Mouse (Mus musculus): ENCODE data around the gene Gm20388.
A peak's percentile ranks its signal among the peaks of the same experiment; 100 is the strongest.

Gene Gm20388

DNA sequence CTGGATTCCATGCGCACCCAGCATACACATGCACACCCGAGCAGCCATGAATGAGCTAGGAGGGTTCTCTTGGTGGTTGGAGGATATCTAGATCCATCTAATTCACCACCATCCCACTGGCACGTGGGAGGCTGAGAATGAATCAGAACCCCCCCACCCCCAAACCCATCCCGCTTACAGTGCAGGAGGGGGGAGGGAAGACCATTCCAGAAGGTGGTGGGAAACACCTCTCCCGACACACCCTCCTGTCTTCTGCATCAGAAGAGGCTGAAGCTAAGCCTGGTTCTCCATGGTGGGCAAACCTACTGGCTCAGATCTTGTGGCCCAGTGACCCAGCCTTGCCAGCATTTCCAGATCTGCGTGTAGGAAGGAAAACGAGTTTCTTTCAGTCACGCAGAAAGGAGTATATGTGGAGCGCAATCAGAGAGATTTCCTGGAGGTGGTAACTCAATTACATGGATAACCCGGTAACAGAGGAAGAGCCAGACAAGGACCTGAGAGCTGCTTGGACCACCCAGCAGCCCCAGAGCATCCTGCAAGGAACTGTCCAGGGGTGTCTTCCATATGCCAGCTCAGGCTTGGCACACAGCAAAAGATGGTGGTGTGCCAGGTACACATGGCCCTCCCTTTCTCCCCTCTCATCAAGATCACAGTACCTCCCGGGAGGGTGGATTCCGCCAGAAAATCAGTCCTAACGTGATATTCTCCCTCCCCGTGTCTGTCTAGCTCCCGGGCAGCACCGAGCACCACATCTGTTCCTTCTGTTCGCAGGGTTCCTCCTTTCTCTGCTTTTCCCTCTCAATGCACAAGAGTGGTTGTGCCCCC lies 2765.2 kb downstream of the Gm20388 start:
- DNase-seq (ENCODE audit: low spot score in 2 of 2), result no peak

DNA sequence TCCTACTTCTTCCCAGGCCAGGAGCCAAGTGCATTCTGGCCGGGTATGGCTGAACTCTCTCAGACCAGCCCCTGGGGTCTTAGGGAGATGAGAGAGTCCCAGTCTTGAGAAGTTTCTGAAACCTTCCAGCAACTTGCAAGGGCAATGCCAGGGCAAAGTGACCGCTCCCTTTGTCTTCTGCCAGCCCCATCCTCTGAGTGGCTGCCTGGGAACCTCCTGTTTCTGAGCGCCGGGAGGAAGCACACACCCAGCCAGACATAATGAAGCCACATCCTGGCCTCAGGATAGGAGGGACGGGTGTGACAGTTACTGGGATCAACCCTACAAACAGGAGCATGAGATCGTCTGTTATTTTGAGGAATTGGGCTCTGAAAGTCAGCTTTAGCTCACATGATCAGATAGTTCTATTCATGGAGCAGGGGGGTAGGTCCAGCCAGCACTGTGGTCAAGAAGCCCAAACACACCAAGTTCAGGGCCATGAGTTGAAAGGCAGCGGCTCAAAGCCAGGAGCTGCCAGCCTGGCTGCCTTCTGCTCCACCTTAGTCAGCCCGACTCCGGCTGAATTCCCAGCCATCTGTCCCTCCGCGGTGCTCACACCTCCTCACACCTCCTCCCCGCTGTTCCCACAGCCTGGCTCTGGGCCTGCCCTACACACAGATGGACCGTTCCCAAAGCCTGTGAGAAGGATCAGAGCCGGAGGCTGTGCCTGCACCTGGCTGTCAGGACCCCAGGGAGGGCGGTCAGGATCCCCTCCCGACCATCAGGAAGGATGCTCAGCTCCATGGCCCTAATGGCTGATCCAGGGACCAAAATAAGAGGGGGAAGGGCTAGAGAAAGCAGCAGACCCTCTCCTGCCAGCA lies 2766.2 kb downstream of the Gm20388 start:
- no peak for DNase-seq (ENCODE audit: low spot score in 2 of 2)

DNA sequence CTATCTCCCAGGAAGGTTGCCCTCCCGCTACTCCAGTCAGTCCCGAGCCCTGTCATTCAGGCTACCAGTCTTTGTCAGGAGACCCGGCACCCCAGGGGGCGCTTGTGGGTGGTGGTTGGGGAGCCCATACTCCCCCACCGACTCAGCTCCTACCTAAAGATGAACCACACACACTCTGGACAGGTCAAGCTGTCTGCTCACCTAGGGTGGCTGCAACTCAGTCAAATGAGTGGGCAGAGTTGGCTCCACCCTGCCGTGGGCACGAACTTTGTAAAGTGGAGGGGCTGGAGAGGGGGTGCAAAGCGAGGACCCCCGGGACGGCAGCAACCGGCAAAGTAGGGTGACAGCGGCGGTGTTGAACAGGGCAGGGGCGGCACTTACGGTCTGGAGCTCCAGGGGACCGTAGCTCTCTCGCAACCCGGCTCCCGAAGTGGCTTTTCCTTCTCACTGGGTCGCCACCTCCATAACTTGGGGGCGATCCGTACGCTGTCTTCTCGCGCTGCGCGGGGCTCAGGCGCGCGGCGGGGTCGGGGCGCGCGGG lies 2766.9 kb downstream of the Gm20388 start:
- no peak for DNase-seq (ENCODE audit: low spot score in 2 of 2)

DNA sequence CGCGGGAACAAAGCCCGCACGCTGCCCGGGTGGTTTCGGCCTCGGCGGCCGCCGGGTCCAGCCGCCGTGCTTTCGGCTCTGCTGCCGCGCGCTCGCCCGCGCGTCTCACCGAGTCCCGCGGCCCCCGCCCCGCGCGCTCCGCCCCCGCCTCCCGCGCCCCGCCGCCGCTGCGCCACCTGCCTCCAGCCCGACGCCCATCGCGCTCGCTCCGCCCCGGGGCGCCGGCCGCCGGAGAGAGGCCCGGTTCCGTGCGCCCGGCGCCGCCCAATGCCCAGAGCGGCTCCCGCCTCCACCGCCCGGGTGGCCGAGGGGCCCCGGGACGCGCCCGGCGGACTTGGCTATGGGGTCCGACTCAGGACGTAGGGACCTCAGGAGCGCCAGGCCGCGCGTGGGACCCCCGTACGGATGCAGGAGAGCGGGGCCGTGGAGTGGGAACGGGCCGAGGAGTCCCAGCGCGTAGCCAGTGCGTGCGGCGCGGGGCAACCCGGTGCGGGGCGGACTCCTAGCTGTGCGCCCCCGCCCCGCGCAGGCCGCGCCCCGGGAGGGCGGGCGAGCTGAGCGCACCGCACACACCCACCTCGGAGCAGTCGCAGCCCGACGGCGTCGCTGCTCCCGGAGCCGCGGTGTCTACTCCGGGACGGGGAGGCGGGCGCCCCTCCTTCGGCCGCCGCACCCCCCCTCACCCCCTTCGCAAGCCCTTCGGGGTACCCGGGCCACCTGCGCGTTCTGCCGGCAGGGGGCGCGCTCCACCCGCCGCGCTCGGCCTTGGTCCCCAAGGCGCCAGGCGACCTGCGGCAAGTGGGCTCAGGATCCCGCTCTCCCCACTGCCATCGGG lies 2767.6 kb downstream of the Gm20388 start:
- peak; percentile 83 to 96 for DNase-seq (ENCODE audit: low spot score in 2 of 2)

DNA sequence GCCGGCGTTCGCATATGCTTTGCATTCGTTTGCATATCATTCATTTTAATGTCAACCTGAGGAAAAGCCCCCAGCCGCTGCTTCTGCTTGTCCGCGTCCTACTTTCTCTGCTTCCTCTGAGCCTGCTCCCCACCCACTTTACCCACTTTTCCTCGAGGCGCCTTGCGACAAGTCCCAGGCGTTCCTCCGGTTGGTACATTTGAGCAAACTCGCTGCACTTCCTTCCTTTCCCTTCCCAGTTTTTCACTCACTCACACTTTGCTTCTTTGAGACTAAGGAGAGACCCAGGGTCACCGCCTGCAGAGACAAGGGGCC lies 2768.2 kb downstream of the Gm20388 start:
- no peak for DNase-seq (ENCODE audit: low spot score in 2 of 2)

DNA sequence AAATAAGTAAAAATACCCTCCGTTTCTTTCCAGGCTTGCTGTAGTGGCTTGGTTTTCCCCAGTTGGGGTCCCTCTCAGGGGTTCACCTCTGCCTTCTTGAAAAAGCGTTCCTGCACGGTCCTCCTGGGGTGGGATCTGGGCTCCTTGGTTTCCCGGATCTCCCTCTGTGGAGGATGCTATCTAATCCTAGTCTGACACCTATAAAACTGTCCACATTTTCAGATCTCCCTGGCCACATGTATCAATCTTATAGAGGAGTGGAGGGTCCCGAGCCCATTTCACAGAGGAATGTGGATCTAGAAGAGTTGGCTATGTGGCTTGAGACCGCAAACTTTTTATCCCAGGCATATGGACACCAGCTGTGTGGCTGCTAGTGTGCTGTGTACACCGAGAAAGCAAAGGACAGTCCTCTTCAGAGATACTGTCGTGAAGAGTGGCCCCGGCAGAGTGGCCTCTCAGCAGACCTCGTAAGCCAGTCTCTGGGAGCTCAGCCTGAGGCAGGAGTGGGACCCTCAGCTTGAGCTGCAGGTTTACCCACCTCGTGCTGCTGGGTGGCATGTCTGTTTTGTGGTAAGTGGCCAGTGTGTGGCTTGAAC lies 2768.8 kb downstream of the Gm20388 start:
- no peak for DNase-seq (ENCODE audit: low spot score in 2 of 2)

DNA sequence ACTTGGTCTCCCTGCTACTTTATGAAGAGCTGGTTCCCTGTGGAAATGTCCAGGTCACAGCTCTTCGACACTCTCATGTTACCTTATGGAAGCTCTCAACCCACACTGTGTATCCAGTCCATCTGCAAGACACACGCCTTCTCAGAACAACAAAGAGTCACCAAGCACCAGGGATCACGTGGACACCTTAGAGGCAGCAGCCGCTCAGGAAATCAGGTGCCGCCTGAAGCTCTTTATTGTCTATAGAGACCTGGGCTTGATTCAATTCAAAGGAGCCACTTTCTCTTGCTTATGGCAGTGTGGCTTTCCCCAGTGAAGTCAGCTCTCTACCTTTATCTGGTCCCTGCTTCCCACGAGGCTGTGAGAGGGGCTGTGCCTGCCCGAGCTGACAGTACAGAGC lies 2769.5 kb downstream of the Gm20388 start:
- DNase-seq (ENCODE audit: low spot score in 2 of 2), result no peak

DNA sequence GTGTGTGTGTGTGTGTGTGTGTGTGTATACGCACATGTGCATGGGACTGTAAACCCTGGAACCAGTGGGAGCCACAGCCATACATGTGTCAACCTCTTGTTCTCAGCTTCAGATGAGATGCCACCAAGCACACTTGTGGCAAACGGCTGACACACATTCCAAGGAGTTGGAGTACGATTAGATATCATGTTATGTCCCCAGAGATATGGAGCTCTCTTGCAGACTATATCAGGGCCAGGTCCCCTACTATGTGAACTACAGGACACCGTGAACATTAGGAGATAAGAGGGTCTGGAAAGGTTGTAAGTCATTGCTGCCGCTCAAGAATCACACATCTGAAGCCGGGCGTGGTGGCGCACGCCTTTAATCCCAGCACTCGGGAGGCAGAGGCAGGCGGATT lies 2772.2 kb downstream of the Gm20388 start:
- no peak for DNase-seq (ENCODE audit: low spot score in 2 of 2)

DNA sequence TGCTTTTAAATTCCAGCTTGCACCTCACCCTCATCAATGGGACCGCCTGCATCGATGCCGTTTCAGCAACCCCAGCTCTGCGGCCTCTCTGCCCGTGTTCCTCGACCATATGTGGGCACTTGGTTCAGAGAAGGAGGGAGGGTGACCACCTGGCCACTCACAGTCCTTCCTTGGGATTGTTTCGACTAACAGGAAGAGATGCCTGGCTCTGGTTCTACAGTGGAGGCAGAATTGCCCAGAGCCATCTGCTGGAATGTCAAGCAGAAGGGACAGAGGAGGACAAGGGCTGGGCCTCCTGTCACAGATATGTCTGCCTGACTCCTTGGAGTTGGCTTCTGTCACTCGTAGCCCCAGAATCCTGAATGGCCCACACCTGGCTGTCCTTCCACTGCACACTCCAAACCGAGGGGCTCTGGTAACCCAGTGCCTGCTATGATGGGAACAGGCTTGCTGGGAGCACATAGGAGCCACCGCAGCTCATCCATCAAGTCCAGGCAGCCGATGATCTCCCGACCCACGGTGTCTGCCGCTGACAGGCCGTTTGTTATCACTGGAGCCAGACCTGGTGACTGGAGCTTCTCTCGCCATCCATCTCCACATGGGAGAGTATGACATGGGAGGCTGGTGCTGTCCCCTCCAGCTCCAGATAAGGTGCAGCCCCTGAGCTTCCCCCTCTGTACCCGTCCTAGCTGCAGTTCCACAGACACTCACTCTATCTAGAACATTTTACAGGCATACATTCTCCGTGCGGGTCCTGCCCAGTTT lies 2774.6 kb downstream of the Gm20388 start:
- DNase-seq (ENCODE audit: low spot score in 2 of 2), result peak; percentile 74 to 81

DNA sequence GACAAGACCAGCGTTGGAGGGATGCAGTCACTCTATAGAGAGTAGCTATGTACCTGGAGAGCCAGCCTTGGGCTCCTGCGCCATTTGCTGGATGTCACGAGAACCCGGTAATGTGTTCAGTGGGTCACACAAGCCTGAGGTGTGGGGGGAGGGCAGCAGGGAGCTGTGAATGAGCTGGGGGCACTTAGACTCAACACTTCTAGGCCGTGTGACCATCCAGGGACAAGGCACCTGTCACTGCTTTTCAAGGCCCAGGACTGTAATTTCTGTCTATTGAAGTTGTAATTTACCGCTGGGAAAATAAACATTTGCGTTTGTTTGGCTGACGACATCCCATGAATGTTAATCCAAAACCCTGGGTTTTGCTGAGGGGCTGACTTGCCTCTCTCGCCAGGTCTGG lies 2776.2 kb downstream of the Gm20388 start:
- DNase-seq (ENCODE audit: low spot score in 2 of 2), result no peak

DNA sequence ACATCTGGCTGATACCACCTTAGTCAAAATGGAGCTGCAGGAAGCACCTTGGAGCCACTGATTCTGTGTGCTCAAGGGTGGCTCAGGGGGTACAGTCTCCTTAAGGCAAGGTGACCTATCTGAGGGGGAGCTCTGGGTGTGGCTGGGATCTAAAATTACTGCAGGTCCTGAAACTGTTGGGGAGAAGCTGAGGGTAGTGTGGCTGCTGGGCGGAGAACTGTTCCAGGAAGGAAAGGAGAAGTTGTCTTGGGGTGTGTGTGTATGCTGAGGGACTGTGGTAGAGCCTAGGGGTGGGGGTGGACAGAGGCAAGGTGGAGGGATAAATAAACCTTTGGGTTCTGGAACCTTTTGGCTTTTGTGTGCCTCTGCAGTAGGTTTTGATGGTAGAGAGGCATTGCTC lies 2778.7 kb downstream of the Gm20388 start:
- DNase-seq (ENCODE audit: low spot score in 2 of 2), result no peak

DNA sequence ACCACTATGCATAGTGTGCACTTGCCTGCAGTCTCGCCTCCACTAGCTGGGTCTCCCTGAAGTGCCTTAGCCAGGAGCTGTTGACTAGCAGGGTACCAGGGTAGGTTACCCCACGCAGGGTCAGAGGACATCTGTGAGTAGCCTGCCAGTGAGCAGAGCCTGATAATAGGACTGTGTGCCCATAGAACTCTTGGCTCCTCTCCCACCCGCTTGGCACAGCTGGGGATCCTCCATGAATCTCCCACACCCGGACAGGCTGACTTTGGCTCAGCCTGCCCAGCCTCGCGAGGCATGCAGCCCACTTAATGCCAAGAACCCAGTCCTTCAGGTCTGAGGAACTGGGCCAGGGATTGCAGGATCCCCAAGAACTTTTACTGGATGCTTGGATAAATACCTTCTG lies 2780.4 kb downstream of the Gm20388 start:
- DNase-seq (ENCODE audit: low spot score in 2 of 2), result no peak

DNA sequence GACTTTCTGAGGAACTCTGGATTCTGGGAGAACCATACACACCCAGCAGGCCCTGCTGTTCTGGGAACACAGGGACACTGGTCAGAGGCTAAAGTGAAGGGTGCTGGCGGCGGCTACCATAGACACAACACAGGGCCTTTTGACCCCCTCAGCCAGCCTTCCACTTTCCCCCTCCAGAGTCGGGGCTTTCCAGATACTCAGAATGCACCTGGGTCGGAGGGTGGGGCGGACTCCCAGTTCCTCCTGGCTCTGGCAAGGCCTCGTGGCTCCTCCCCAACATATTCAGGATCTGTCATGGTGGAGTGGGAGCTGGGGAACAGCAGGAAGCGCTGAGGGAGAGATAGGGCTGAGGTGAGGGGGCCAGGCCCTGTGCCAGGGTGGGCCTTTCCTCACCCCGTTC lies 2781.5 kb downstream of the Gm20388 start:
- DNase-seq (ENCODE audit: low spot score in 2 of 2), result no peak

DNA sequence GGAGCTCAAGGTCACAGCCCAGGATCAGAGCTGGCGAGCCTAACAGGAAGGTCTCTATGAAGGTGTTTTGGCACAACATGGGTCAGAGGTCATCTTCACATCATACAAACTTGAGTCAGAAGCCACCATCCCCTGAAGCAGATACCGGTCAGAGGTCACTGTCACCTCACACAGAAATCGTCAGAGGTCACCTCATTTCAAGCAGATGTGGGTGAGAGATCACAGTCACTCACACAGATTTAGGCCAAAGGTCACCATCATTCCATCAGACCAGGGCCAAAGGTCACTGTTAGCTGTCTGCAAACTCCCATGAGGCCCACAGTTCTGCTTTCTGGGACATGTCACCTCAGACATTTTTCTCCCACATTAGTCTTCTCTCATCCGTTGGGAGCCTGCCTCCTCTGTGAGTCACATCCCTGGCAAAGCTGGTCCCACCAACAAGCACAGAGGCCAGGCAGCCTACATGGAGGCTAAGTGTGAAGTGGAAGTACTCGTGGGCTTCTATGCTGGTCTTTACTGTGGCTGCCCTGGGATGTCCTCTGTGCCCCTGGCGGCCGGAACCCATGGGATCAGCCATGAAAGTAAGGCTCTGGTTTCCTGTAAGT lies 2784.9 kb downstream of the Gm20388 start:
- no peak for DNase-seq (ENCODE audit: low spot score in 2 of 2)

DNA sequence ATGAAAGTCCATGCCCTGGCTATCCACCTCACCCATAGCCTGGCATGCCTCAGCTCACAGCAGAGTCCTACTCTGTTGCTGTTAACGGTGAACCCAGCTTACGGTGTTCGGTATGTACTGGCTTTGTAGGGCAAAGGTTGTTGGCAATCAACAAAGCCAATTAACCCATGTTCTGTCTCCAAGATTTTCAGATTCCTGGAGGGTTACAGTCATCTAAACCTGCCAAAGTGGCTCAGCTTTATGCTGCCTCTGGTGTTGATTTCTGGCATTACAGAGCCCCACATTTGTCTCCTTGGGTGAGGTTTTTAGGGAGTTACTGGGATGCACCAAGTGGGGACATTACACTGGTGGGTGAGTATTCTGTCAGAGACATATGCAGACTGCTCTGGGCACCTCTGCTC lies 2786.5 kb downstream of the Gm20388 start:
- peak; percentile 71 to 87 for DNase-seq (ENCODE audit: low spot score in 2 of 2)

DNA sequence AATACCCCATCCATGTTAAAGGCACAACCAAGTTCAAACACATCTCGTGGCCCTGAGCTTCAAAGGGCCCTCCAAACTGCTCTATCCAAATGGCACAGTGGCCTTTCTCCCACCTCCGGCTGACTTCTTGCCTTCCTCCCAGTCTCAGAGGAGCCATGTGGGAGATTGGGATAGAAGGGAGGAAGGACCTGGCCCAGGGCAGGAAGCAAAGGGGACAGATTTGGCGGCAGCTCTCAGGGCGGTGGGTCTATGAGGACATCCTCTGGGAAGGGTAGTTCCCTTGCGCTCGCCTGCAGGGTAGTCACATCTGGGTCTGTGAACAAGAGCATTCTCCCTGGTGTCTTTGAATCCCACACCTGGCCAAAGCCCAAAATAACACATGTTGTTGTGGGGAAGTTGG lies 2786.9 kb downstream of the Gm20388 start:
- no peak for DNase-seq (ENCODE audit: low spot score in 2 of 2)

DNA sequence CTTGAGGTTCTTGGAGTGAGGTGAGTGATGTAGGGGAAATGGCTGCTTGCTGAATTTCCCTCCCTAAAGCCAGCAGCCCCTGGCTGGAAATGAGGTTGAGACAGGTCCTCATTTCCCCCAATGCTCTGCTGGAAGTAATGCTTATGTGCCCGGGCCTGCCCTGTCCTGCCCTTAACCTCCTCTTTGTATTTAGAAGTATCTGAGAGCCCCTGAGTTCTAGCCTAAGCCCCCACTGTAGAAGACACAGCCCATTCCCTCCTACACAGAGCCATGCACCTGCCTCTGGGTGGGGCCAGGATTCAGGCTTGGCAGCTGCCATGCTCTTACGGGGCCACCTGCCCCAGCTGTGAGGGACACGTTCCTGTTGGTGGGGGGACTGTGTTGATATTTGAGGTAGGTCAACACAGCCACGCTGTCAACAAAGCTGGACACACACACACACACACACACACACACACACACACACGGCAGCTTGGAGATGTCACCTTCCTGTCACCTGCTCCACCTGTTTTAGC lies 2787.7 kb downstream of the Gm20388 start:
- DNase-seq (ENCODE audit: low spot score in 2 of 2), result peak in 1 of 2 experiments; percentile 44

DNA sequence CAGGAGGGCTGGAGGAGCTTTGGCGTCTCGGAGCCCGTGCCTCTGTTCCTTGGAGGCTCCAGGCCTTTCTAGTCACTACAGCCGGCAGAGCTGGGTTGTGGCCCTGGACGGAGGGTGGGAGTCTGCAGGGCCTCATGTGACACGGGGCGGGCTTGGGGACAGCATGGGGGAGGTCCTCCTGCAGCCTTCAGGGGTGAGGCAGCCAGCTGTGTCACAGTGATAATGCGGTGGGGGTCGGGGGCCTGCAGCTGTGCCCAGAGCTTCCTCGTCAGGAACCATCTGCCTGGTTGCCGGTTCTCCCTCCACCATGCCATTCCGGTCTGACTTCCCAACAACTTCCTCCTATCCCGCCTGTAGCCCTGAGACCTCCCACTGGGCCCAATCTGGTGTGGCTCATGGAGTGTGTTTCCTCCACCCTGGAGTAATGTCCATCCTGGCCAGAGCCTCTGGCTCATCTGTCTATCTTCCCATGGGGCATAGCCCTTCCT lies 2788.4 kb downstream of the Gm20388 start, which contains the start of gene Cbfa2t3:
TSS of gene Cbfa2t3 (minus strand) at position 105 of the 488 bp plus-strand sequence.
- DNase-seq (ENCODE audit: low spot score in 2 of 2), result peak; percentile 70 to 83

DNA sequence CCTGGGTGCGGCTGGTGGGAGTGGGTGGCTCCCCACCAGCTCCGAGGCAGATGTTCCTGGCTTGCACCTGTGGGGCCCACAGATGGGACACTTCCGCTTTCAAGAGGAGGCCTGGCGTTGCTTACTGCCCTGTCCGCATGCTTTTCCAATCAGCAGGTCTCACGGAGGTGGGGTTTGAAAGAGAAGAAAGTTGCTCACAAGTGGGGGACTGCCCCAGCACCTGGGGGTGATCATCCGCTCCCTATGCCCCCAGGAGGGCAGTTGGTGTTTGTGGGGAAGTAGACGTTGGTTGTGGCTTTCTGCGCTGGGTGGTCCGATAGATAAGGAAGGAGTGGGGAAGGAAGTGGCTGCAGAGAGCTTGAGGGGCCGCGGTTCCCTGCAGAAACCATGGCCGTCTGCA lies 2790.0 kb downstream of the Gm20388 start:
- peak; percentile 71 to 81 for DNase-seq (ENCODE audit: low spot score in 2 of 2)
